In genomic region chr19:57354715-57355114, GRCm38 (mm10) we compare ENCODE assay signal across 12 mouse cellular contexts. TPM values are rescaled to one million over a fixed set of nuclear protein-coding genes. Genes with fewer than 3 reads are reported as not detected.
DNase-seq lines count a peak whose midpoint lies in the region; ATAC-seq and TF ChIP-seq lines count a peak whose summit lies in the region.
"Had no signal": no experiment of that assay in that cellular context is flagged by ENCODE, and none has a peak within 500 bp of the region (broad histone marks: within the 10 kb centered on the region; RNA-seq: fewer than 3 reads in every experiment).

No protein-coding gene starts in this region.

- DNase-seq in heart, postnatal 14 days, result no peak
- no peak for DNase-seq in spleen, adult 2 months (ENCODE audit: low read depth in 1 of 2, low spot score in 2 of 2)
- DNase-seq in spleen, adult 12 weeks (ENCODE audit: low spot score), result no peak
- DNase-seq in adrenal gland, adult 18-20 months (ENCODE audit: low spot score in 2 of 2), result no peak
- no peak for DNase-seq in cerebellum, postnatal 4 days (ENCODE audit: low spot score in 2 of 2)
- DNase-seq: cerebellum, postnatal 25 days; left cerebral cortex, postnatal 4 days had no signal

- H3K27ac ChIP-seq in heart, embryonic 13.5 days (replicated peaks), result peak overlapping the region; percentile 77; the same call in 1 of the 2 replicates
- H3K27ac ChIP-seq in spleen, adult 2 months (ENCODE audit: insufficient read depth, low read length), result peak overlapping the region; percentile 81
- peak overlapping the region; percentile 76 for H3K27ac ChIP-seq in intestine, embryonic 16.5 days (ENCODE audit: low read length)
- H3K27ac ChIP-seq in stomach, embryonic 16.5 days (ENCODE audit: low read length), result 0 out of 2 replicates have a peak overlapping the region, but pooled peaks have one; percentile 4
- H3K27ac ChIP-seq: layer of hippocampus, adult 2 months had no signal

- no peak for ATAC-seq in heart, embryonic 13.5 days (ENCODE audit: extremely low read depth, insufficient number of reproducible peaks, low FRiP score, low TSS enrichment)
- no peak for ATAC-seq in intestine, embryonic 16.5 days
- ATAC-seq in stomach, embryonic 16.5 days (ENCODE audit: insufficient read depth, low FRiP score), result no peak

- no peak overlapping the region for H3K4me3 ChIP-seq in heart, embryonic 13.5 days
- H3K4me3 ChIP-seq in spleen, adult 2 months (ENCODE audit: extremely low read depth, insufficient read depth, insufficient read length), result no peak overlapping the region
- H3K4me3 ChIP-seq in intestine, embryonic 16.5 days (ENCODE audit: low read length), result no peak overlapping the region
- H3K4me3 ChIP-seq in stomach, embryonic 16.5 days (replicated peaks; ENCODE audit: low read length), result no peak overlapping the region
- H3K4me3 ChIP-seq: erythroblast, embryonic 14.5 days; layer of hippocampus, adult 2 months had no signal

- WGBS in heart, embryonic 13.5 days, result 73% methylated on average over 6 of the region's 6 CpGs
- 23% methylated on average over 6 of the region's 6 CpGs for WGBS in spleen, adult 2 months
- WGBS in intestine, embryonic 16.5 days, result 64% methylated on average over 6 of the region's 6 CpGs
- WGBS in stomach, embryonic 16.5 days, result 71% methylated on average over 6 of the region's 6 CpGs

- H3K9ac ChIP-seq in heart, embryonic 13.5 days, result no peak overlapping the region
- no peak overlapping the region for H3K9ac ChIP-seq in intestine, embryonic 16.5 days (ENCODE audit: low read depth, low read length)
- H3K9ac ChIP-seq in stomach, embryonic 16.5 days (ENCODE audit: low read length), result no peak overlapping the region

- intact Hi-C loops in heart, postnatal 14 days (cut with DNase I), result no loop called here

- no peak overlapping the region for H3K4me2 ChIP-seq in heart, embryonic 13.5 days
- no peak overlapping the region for H3K4me2 ChIP-seq in intestine, embryonic 16.5 days (ENCODE audit: low read depth, low read length)
- H3K4me2 ChIP-seq in stomach, embryonic 16.5 days (ENCODE audit: low read depth, low read length), result no peak overlapping the region

- TF ChIP-seq CTCF in spleen, adult 2 months (IDR thresholded peaks at IDR 0.05; ENCODE audit: extremely low read depth, insufficient read depth, insufficient read length, insufficient replicate concordance), result no peak

- no peak for TF ChIP-seq POLR2A in spleen, adult 2 months (IDR thresholded peaks at IDR 0.05; ENCODE audit: low read depth, low read length)

- no peaks in the 10 kb centered on the region for H3K27me3 ChIP-seq in heart, embryonic 13.5 days (replicated peaks)
- no peaks in the 10 kb centered on the region for H3K27me3 ChIP-seq in spleen, adult 2 months (ENCODE audit: control insufficient read depth, insufficient read depth, low read length)
- no peaks in the 10 kb centered on the region for H3K27me3 ChIP-seq in intestine, embryonic 16.5 days (replicated peaks; ENCODE audit: control insufficient read depth, insufficient read depth, low read length)
- no peaks in the 10 kb centered on the region for H3K27me3 ChIP-seq in stomach, embryonic 16.5 days (ENCODE audit: control insufficient read depth, insufficient read depth, low read length)

- H3K9me3 ChIP-seq in heart, embryonic 13.5 days, result no peaks in the 10 kb centered on the region
- no peaks in the 10 kb centered on the region for H3K9me3 ChIP-seq in intestine, embryonic 16.5 days (ENCODE audit: control insufficient read depth, low read length)
- no peaks in the 10 kb centered on the region for H3K9me3 ChIP-seq in stomach, embryonic 16.5 days (replicated peaks; ENCODE audit: control insufficient read depth, low read length)

- H3K4me1 ChIP-seq in heart, embryonic 13.5 days, result peaks cover 43% of the 10 kb centered on the region
- peaks cover 28% of the 10 kb centered on the region for H3K4me1 ChIP-seq in spleen, adult 2 months (ENCODE audit: control insufficient read depth, insufficient read depth, insufficient read length)
- peaks cover 18% of the 10 kb centered on the region; the same call in 1 of the 2 replicates for H3K4me1 ChIP-seq in intestine, embryonic 16.5 days (ENCODE audit: control insufficient read depth, insufficient read depth, low read length)
- peaks cover 20% of the 10 kb centered on the region for H3K4me1 ChIP-seq in stomach, embryonic 16.5 days (ENCODE audit: control insufficient read depth, insufficient read depth, low read length)

- no peaks in the 10 kb centered on the region for H3K36me3 ChIP-seq in heart, embryonic 13.5 days
- H3K36me3 ChIP-seq in spleen, adult 2 months (ENCODE audit: control insufficient read depth, insufficient read depth, low read length), result no peaks in the 10 kb centered on the region
- H3K36me3 ChIP-seq in intestine, embryonic 16.5 days (ENCODE audit: control insufficient read depth, insufficient read depth, low read length), result no peaks in the 10 kb centered on the region
- no peaks in the 10 kb centered on the region for H3K36me3 ChIP-seq in stomach, embryonic 16.5 days (ENCODE audit: control insufficient read depth, insufficient read depth, low read length)

RNA-seq across cellular contexts. Expression of gene Fam160b1, which starts 5.8 kb away (rescaled TPM):
- polyA plus RNA-seq in heart, embryonic 13.5 days (2015; fragmentation: Nextera tagmentation; extraction: Ambion mirVana), result 9.9 and 10.3 TPM in 2 replicates
- total RNA-seq in heart, postnatal 14 days (2021), result 10 to 100 TPM; 14.8 to 14.9 TPM
- polyA plus RNA-seq in spleen, adult 2 months (2012; rRNA removed), result 7.9 and 8.8 TPM in 2 replicates
- 9.9 and 11.8 TPM in 2 replicates for polyA plus RNA-seq in intestine, embryonic 16.5 days (2015; fragmentation: Nextera tagmentation; extraction: Ambion mirVana)
- polyA plus RNA-seq in stomach, embryonic 16.5 days (2015; fragmentation: Nextera tagmentation; extraction: Ambion mirVana), result 11.6 and 12.4 TPM in 2 replicates
- 10 to 100 TPM; 17.1 to 20.3 TPM for total RNA-seq in adrenal gland, adult 18-20 months (2021)

RNA-seq across cellular contexts. Expression of gene Ablim1, which starts 40.0 kb away (rescaled TPM):
- polyA plus RNA-seq in heart, embryonic 13.5 days (2015; fragmentation: Nextera tagmentation; extraction: Ambion mirVana), result 35.7 and 38.5 TPM in 2 replicates
- 100 to 1,000 TPM; 489 to 510 TPM for total RNA-seq in heart, postnatal 14 days (2021)
- 53.8 and 62.0 TPM in 2 replicates for polyA plus RNA-seq in spleen, adult 2 months (2012; rRNA removed)
- polyA plus RNA-seq in intestine, embryonic 16.5 days (2015; fragmentation: Nextera tagmentation; extraction: Ambion mirVana), result 29.2 and 32.0 TPM in 2 replicates
- polyA plus RNA-seq in stomach, embryonic 16.5 days (2015; fragmentation: Nextera tagmentation; extraction: Ambion mirVana), result 66.5 and 85.4 TPM in 2 replicates
- total RNA-seq in adrenal gland, adult 18-20 months (2021), result 10 to 100 TPM; 28.9 to 50.3 TPM

Comparison
In these comparisons a context has a peak if more than half of its experiments do, and no peak if none do; other contexts are left out.
1. H3K27ac ChIP-seq: peak in every context shown above with its lines; median percentile 81 in spleen, adult 2 months; 77 in heart, embryonic 13.5 days; 76 in intestine, embryonic 16.5 days; 4 in stomach, embryonic 16.5 days.